Mouse (Mus musculus) B cell, adult 2 months (primary cell): ENCODE measurements around the gene C8b.

Experiments
- DNase-seq, 2 experiments: peaks; one replicate each; pipeline ENCODE4 v3.0.0; 2022

The C8b gene

DNA sequence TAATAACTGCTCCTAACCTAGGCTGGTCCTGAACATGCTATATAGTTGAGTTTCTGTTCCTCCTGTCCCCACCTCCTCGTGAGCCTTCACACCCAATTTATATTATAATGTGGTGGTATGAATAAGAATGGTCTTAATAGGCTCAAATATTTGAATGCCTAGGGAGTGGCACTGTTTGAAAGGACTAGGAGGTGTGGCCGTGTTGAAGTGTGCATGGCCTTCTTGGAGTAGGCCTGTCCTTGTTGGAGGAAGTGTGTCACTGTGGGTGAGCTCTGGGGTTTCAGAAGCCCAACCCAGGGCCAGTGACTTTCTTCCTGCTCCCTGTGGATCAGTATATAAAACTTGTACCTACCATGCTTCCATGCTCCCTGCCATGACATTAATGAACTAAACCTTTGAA lies 47.5 kb downstream of the C8b start:
- no peak for DNase-seq

DNA sequence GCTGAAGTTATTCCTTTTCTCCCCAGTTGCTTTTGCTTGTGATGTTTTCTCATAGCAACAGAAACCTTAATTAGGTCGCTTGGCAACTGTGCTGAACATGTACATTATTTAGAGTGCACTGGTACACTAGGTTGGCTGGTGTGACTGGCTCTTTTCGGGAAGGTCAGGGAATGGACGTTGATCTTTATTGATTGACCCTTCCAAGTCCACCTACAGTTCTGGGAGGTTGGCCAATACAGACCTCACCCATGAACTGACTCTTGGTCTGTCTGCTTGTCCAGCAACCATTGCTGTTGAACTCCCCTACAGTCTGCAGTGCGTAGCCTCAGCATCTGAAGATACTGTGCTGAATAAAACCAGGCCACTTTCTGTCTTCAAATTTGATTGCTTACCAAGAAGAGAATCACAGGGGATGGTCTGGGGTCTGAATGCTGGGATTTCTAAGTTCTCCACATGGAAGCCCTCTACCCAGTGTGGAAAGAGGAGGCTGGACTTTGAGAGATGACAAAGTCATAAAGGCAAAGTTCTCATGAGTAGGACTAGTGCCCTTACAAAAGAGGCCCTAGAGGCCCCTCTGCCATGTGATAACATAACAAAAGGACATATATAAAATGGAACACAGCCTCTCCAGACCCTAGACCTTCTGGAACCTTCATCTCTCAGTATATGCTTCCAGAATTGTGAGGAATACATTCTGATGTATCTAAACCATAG lies 50.6 kb downstream of the C8b start:
- no peak for DNase-seq

DNA sequence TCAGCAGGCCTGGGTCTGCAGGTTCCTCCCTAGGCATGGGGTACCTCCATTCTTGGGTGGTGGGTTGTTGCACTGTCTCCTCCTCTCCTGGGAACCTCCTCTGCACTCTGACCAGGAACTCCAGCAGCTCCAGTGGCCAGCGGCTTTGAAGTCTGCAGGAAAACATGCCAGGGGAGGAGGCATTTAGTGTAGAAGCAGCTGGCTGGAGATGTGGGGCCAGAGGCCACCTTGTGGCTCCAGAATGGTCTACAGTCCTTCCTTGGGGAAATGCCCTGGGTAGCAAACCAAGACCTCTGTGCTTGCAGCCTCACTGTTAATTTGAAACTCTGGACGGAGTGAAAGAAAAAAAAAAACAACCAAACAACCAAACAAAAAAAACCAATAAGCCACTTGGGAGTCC lies 51.4 kb downstream of the C8b start:
- no peak for DNase-seq

DNA sequence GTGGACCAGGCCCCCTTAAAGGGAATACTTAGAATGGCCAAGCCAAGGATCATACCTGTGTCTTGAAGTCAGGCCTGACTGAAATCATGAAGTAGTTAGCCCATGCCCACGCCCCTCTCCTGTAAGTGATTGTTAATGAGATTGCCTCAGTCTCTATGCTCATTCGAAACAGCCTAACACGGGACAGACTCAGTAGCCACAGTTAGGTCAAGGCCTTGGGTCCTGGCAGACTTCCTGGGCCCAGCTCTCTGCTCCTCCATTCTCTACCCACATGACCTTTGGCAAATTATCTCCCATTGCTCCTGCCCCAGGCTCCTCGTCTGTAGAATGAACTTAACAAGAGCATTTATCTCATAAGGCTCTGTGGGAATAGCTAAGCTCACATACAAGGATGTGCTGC lies 52.9 kb downstream of the C8b start:
- DNase-seq, result no peak

DNA sequence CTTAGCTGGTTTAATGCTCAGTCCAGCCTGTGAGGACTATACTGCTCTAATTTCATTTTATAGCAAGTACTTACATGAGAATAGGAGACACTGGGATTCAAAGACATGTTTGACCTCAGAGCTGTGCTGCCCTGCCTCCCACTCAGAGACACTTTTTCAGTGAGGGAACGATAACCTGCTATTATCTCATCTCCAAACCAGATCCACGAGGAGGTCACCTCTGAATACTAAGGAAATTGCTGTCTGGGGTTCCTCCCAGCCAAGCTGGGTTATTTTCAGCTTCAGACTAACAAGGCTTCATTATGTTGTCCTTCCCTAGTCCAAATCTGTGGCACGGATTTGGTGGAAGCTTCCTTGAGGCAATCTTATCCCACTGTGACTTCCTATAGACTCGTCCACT lies 53.8 kb downstream of the C8b start:
- no peak for DNase-seq

DNA sequence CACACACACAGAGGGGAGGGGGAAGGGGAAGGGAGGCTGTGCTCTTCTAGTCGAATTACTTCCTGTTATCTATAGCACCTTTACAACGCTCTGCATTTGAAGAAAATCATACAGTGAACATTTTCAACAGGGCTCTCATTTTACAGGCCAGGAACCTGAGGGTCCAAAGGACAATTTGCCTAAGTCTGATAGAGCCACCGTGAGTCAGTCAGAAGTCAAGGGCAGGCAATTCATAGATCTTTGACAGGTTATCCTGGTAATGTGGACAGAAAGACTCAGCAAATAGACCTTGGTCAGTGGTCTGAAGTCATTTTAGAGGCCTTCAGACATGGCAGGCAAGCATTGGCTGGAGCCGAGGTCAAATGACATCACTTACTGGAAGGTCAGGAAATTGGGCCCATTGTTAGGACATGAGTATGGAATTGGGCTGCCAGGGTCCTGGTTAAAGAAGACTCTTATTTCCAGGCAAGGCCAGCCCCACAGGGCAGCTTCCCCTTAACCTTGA lies 57.5 kb downstream of the C8b start:
- DNase-seq, result no peak

DNA sequence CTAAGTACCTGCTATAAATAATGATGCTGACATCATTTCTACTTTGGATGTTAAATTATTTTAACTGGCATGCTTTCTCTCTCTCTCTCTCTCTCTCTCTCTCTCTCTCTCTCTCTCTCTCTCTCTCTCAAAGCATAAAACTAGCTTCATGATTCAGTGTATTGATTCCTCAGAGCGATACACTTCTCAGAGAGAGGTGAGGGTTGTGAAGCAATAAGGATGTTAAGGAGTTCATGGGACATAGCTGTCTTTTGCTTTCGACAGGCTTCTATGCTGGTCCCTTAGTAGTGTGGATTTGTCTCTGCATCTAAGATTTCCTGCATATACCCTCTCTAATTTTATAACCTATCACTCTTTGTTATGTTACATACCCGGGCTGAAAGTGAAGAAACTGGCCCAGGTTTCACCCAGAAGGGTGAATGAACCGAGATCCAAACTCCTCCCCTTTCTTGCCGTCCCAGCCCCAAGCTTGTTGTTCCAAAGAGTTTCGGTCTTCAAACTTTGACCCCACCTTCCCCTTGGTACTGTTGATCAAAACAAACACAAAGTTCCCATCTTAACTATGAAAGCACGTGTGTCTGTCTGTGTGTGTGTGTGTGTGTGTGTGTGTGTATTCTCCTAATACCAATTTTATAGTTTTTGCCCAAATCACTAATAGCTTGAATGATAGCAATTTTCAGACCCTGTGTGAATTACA lies 58.4 kb downstream of the C8b start:
- DNase-seq, result no peak

DNA sequence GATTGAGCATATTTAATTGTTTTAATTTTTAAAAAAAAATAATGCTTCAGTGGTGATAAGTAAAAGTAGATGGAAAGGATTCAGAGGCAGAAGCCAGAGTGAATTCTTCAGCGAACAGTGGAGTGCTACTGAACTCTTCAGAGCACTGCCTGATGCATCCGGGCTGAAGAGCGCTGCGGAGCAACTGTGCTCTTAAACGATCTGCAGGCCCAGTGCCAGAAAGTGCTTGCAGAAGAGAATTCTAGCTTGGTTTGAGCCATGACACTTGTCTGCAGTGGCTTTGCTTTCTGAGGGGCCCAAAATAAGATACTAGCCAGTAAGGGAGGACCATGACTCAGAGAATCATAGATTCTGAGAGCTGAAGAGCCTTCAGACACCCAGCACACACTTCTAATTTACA lies 62.8 kb downstream of the C8b start:
- DNase-seq, result no peak

DNA sequence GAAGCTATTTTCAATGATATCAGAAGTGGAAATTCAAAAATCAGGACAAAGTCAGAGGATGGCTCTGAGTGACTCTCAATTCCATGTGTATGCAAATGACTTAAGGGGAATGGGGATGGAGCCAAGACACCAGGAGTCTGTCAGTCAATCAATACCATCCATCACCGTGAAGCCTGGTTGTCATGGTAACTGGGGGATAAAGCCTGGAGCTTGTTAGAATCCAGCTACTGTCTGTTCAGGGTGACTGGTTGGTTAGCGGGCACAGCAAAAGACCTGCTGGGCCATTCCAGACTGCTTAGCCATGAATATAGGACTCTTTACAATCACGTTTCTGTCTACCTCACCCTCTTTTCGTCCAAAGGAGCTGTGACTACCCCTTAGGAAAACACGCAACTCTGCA lies 69.0 kb downstream of the C8b start:
- no peak for DNase-seq

DNA sequence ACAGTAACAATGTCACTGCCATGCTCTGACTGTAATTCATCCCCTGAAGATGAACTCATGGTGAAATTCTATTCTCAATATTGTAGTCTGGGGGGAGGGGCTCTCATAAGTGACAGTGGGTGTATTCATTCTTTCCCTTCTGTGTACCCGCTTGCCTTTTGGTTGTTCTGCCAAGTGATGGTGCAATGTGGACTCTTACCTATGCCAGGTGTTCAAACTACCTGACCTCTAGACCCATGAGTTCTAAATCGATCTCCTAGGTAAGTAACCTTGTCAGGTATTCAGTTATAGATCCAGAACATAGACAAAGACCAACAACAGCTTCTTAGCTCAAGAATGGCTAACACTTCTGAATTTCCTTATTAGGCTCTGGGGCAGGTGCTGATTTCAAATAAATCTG lies 72.2 kb downstream of the C8b start:
- DNase-seq, result no peak

DNA sequence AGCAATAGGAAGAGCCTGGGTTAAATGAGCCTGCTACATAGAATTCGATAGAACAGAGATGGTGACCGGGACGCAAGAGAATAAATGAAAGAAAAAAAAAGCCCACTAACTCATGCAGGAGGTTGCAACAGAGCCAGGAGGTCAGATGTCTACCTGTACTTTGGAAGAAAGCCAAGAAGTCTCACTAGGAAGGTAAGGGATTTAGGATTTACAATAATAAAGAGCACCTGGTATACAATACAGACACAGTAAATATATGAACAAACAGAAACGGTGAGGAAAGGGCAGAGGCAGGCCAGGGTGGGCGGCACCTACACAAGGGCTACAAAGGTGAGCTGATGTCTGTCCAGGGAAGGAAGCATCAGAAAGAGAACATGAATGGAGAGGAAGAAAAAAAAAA lies 76.1 kb downstream of the C8b start:
- DNase-seq, result no peak

DNA sequence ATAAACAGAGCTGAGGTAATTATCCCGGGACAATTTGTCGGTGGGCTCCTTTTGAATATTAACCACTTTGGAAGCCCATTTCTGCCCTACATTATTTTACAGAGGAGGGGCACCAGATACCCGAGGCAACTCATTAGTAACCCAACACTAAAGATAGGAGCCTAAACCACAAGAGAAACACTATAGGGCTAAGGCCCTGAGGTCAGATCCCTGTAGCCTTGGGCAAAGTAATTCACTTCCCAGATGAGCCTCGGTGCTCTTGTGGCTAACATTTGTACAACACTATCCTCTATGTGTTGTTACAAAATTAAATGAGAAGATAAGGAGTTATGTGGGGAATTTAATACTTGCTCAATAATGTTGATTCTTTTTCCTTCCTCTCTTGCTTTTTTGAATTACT lies 77.4 kb downstream of the C8b start:
- DNase-seq, result no peak
